ENCODE assay signal across 8 mouse cellular contexts in genomic region chr8:61700298-61700697, GRCm38 (mm10).
DNase-seq lines count a peak whose midpoint lies in the region; ATAC-seq and TF ChIP-seq lines count a peak whose summit lies in the region.

No protein-coding gene starts in this region.

- H3K4me2 ChIP-seq in kidney, embryonic 14.5 days (replicated peaks; ENCODE audit: low read depth, low read length): no peak overlapping the region

- no peak overlapping the region for H3K27ac ChIP-seq in gastrocnemius, adult 2 months
- H3K27ac ChIP-seq in spleen, adult 2 months (ENCODE audit: insufficient read depth, low read length): no peak overlapping the region
- 0 out of 2 replicates have a peak overlapping the region, but pooled peaks have one; percentile 8 for H3K27ac ChIP-seq in kidney, embryonic 14.5 days (ENCODE audit: low read depth, low read length)

- no peaks in the 10 kb centered on the region for H3K36me3 ChIP-seq in spleen, adult 2 months (ENCODE audit: control insufficient read depth, insufficient read depth, low read length)
- H3K36me3 ChIP-seq in kidney, embryonic 14.5 days (ENCODE audit: control insufficient read depth, insufficient read depth, low read length): no peaks in the 10 kb centered on the region

- no peaks in the 10 kb centered on the region for H3K27me3 ChIP-seq in spleen, adult 2 months (ENCODE audit: control insufficient read depth, insufficient read depth, low read length)
- H3K27me3 ChIP-seq in kidney, embryonic 14.5 days (ENCODE audit: control insufficient read depth, insufficient read depth, low read length): no peaks in the 10 kb centered on the region

- H3K9ac ChIP-seq in kidney, embryonic 14.5 days (ENCODE audit: low read depth, low read length): no peak overlapping the region

- TF ChIP-seq CTCF in gastrocnemius, adult 2 months (IDR thresholded peaks at IDR 0.05): peak; percentile 67
- peak; percentile 1; the same call in 1 of the 2 replicates for TF ChIP-seq CTCF in spleen, adult 2 months (IDR thresholded peaks at IDR 0.05; ENCODE audit: extremely low read depth, insufficient read depth, insufficient read length, insufficient replicate concordance)

- intact Hi-C loops in gastrocnemius, adult 2 months (cut with DNase I): no loop called here
- intact Hi-C loops in left cerebral cortex, postnatal 25 days (cut with DNase I): no loop called here

- ATAC-seq in kidney, embryonic 14.5 days (ENCODE audit: low FRiP score, low TSS enrichment): no peak

- no peaks in the 10 kb centered on the region for H3K9me3 ChIP-seq in kidney, embryonic 14.5 days (ENCODE audit: control insufficient read depth, low read length)

- H3K4me3 ChIP-seq in gastrocnemius, adult 2 months: no peak overlapping the region
- no peak overlapping the region for H3K4me3 ChIP-seq in spleen, adult 2 months (ENCODE audit: extremely low read depth, insufficient read depth, insufficient read length)
- no peak overlapping the region for H3K4me3 ChIP-seq in kidney, embryonic 14.5 days (ENCODE audit: low read length)

- TF ChIP-seq POLR2A in spleen, adult 2 months (IDR thresholded peaks at IDR 0.05; ENCODE audit: low read depth, low read length): no peak

- peak; percentile 54 for DNase-seq in gastrocnemius, adult 2 months
- no peak for DNase-seq in gastrocnemius, postnatal 4 days (ENCODE audit: low spot score in 2 of 2)
- DNase-seq in spleen, adult 2 months (ENCODE audit: low read depth in 1 of 2, low spot score in 2 of 2): no peak
- no peak for DNase-seq in spleen, postnatal 36 days (ENCODE audit: low spot score in 2 of 2)
- peak; percentile 59 for DNase-seq in thymus, postnatal 4 days
- DNase-seq in left cerebral cortex, postnatal 25 days (ENCODE audit: low spot score in 2 of 2): no peak
- no peak for DNase-seq in ovary, postnatal 10 days (ENCODE audit: low spot score)

- WGBS in spleen, adult 2 months: 85% methylated on average over 1 of the region's 1 CpGs
- WGBS in kidney, embryonic 14.5 days: 76% methylated on average over 1 of the region's 1 CpGs

- H3K4me1 ChIP-seq in spleen, adult 2 months (ENCODE audit: control insufficient read depth, insufficient read depth, insufficient read length): no peaks in the 10 kb centered on the region
- peaks cover 29% of the 10 kb centered on the region for H3K4me1 ChIP-seq in kidney, embryonic 14.5 days (ENCODE audit: control insufficient read depth, insufficient read depth, low read length)

Comparison
In these comparisons a context has a peak if more than half of its experiments do, and no peak if none do; other contexts are left out.
1. DNase-seq: peak in gastrocnemius, adult 2 months (single experiment) and thymus, postnatal 4 days (single experiment); none in gastrocnemius, postnatal 4 days (0 of 2), spleen, adult 2 months (0 of 2), spleen, postnatal 36 days (0 of 2), left cerebral cortex, postnatal 25 days (0 of 2) and ovary, postnatal 10 days (single experiment).